Mouse (Mus musculus) small intestine, adult 2 months (tissue): Measurements from ENCODE around the gene Nmt1. TPM values are rescaled to one million over a fixed set of nuclear protein-coding genes. Genes with fewer than 3 reads are reported as not detected.

ENCODE experiments used
- H3K27ac ChIP-seq: fragments of 200-500 bp; 2 replicates; pipeline ENCODE4 v1.5.1; 2012; ENCODE audit warnings: low read depth, low read length, control low read depth, inconsistent platforms; ENCODE audit not compliant: insufficient read depth
- H3K27me3 ChIP-seq: fragments of 200-500 bp; 2 replicates; pipeline ENCODE4 v1.6.1; 2012; ENCODE audit warnings: mild to moderate bottlenecking, moderate library complexity, low read length, inconsistent platforms; ENCODE audit not compliant: control insufficient read depth, insufficient read depth
- H3K36me3 ChIP-seq: fragments of 200-500 bp; 2 replicates; pipeline ENCODE4 v1.6.1; 2012; ENCODE audit warnings: mild to moderate bottlenecking, low read length, control low read depth, inconsistent platforms; ENCODE audit not compliant: control insufficient read depth, insufficient read depth
- H3K4me1 ChIP-seq: fragments of 200-500 bp; 2 replicates; pipeline ENCODE4 v1.6.1; 2012; ENCODE audit warnings: low read length, inconsistent platforms, mixed read lengths; ENCODE audit not compliant: control insufficient read depth, insufficient read depth, insufficient read length
- H3K4me3 ChIP-seq: fragments of 200-500 bp; 2 replicates; pipeline ENCODE4 v1.5.1; 2012; ENCODE audit warnings: low read depth, mild to moderate bottlenecking, control low read depth, inconsistent platforms, low read length, moderate library complexity
- CTCF ChIP-seq: fragments of 200-500 bp; IDR thresholded peaks from 2 replicates; pipeline ENCODE4 v1.5.1; 2012; ENCODE audit warnings: low read depth, mild to moderate bottlenecking, control low read depth, inconsistent platforms, low read length, moderate library complexity, mixed read lengths; ENCODE audit not compliant: insufficient replicate concordance, insufficient read length; ENCODE audit errors: extremely low read depth
- POLR2A ChIP-seq: fragments of 200-500 bp; IDR thresholded peaks from 2 replicates; pipeline ENCODE4 v1.6.1; 2012; ENCODE audit warnings: low read depth, mild to moderate bottlenecking, control low read depth, inconsistent platforms, low read length, moderate library complexity
- WGBS: fragments of 180-500 bp; shearing (Covaris S2); methylation state at CpG from one replicate; pipeline ENCODE4 v1.1.7; 2018; 5-methylcytosine and 5-hydroxymethylcytosine counted together
- polyA plus RNA-seq: library from polyadenylated mRNA; depleted of rRNA; stranded (reverse); fragments of >200 nt; gene quantifications from 2 replicates; pipeline ENCODE4 v1.2.3, GENCODE M21; 2012

The Nmt1 gene
- polyA plus RNA-seq, 1 experiment = 34.1 TPM

DNA sequence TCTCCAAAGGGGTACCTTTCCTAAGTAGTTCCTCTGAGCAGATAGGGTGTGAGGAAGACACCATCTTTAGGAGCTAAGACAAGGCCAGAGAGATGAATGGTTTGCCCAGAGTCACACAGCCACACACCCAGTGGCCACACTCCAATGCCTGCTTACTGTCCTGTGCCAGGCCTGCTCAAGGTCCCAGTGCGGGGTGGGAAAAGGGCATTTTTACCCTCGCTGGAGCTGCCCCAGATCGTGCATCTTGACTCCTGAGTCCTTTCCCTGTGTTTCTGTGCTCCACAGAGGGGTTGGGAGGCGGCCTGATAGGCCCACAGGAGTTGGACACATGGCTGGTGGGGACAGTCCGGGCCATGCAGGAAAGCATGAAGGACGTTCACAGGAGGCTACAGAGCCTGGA, 77.8 kb downstream of the Nmt1 start:
- Histone ChIP-seq H3K4me1 (peaks cover 20% of the 10 kb centered on the region), H3K27ac (peak overlapping the region; percentile 98), H3K27me3 (no peaks in the 10 kb centered on the region), H3K4me3 (peak overlapping the region; percentile 63), H3K36me3 (peaks cover 25% of the 10 kb centered on the region)
- TF ChIP-seq CTCF (no peak), POLR2A (no peak)
- 77% methylated on average over 6 of the region's 6 CpGs for WGBS

DNA sequence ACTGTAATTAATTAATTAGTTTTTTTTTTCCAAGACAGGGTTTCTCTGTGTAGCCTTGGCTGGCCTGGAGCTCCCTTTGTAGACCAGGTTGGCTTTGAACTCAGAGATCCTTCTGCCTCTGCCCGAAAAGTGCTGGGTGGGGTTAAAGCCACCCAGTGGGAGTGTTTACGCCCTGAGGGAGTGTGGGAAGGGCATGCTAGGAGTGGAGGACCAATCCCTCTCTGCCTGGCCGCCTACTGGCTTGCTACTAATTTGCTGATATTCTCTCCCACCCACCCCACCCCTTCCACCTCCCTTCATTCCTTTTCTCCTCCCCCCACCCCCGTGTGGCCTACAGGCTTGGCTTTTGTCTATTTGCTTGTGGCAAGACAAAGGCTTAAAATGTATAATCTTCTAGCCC, 78.4 kb downstream of the Nmt1 start:
- H3K36me3 ChIP-seq = peaks cover 27% of the 10 kb centered on the region

DNA sequence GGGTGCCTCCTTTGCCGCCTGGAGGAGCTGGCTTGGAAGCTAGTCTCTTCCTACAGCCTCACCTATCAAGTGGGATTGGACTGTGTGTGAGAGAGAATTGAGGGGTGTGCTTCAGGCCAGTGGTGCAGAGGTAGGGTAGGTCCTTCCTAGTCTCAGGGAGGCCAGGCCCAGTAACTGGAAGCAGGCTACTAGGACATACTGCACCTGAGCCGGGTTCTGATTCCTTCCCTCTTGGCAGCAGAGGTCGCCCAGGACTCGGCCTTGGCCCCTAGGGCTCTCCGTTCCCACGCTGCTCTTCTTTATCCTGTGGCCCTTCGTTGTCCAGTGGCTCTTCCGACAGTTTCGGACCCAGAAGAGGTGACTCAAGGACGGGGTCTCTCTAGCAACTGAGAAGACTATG, 83.3 kb downstream of the Nmt1 start:
- Histone ChIP-seq H3K27ac (peak overlapping the region; percentile 39; the same call in 1 of the 2 replicates), H3K36me3 (peaks cover 17% of the 10 kb centered on the region), H3K4me1 (peaks cover 21% of the 10 kb centered on the region), H3K4me3 (peak overlapping the region; percentile 57), H3K27me3 (no peaks in the 10 kb centered on the region)
- 57% methylated on average over 10 of the region's 10 CpGs for WGBS
- TF ChIP-seq POLR2A (no peak), CTCF (no peak)

More for the DNA sequence above, 78.4 kb downstream of the Nmt1 start:
- Histone ChIP-seq H3K4me1 (peaks cover 19% of the 10 kb centered on the region), H3K4me3 (no peak overlapping the region), H3K27me3 (no peaks in the 10 kb centered on the region), H3K27ac (no peak overlapping the region)
- TF ChIP-seq CTCF (no peak), POLR2A (no peak)
- 61% methylated on average over 4 of the region's 4 CpGs for WGBS

DNA sequence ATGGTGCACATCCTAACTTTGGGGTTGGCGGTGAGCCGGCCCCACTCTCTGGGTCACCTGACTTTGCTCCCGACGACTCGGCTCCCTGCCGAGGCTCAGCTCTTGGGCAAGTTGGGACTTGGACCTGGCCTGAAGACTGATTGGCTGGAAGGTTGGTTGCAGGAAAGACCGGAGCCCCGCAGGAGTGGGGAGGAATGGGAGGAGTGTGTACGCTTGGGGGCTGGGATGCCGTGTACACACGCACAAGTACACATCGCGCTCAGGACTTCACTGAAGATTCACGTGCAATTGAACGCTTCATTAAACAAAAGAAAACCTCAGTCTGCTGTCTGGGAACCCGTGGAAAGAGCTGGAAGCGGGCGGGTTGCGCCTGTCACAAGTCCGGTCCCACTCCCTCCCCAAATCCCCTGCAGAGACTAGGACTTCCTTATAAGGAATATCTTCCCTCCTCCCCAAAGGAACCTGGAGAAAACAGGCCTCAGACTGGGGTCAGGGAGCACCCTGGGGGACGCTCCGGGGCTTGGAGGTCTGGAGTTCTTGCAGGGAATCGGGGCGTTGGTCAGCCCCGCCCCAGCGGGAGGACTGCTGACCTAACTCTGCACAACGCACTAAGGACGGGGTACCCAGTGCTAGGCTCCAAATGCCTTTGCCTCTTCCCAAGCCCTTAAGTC, 84.0 kb downstream of the Nmt1 start:
- 5% methylated on average over 28 of the region's 28 CpGs for WGBS
- peaks cover 17% of the 10 kb centered on the region for H3K4me1 ChIP-seq
- peaks cover 9% of the 10 kb centered on the region for H3K36me3 ChIP-seq
- TF ChIP-seq POLR2A (no peak), CTCF (peak; percentile 3; the same call in 1 of the 2 replicates)
- H3K4me3 ChIP-seq = peak overlapping the region; percentile 57
- H3K27ac ChIP-seq = peak overlapping the region; percentile 39; the same call in 1 of the 2 replicates
- H3K27me3 ChIP-seq = no peaks in the 10 kb centered on the region

DNA sequence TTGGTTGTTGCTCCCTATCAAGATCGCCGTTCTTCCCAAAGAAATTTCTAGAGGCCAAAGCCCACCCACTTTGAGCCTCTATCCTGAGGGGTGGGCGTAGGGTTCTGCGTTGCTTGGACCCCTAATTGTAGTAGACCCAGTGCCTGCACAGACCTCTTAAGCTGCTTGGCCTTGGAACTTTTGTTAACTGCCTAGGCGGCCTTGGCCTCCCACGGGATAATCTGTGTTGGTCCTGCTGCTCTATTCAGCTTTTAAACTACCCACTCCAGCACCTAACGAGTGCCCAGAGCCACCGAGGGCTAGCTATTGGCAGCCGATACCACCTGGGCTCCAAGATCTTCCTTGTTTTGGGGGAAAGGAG, 84.5 kb downstream of the Nmt1 start:
- Histone ChIP-seq H3K4me3 (peak overlapping the region; percentile 57), H3K27me3 (no peaks in the 10 kb centered on the region), H3K36me3 (peaks cover 8% of the 10 kb centered on the region), H3K27ac (no peak overlapping the region), H3K4me1 (peaks cover 17% of the 10 kb centered on the region)
- 37% methylated on average over 9 of the region's 9 CpGs for WGBS
- TF ChIP-seq POLR2A (no peak), CTCF (no peak)

DNA sequence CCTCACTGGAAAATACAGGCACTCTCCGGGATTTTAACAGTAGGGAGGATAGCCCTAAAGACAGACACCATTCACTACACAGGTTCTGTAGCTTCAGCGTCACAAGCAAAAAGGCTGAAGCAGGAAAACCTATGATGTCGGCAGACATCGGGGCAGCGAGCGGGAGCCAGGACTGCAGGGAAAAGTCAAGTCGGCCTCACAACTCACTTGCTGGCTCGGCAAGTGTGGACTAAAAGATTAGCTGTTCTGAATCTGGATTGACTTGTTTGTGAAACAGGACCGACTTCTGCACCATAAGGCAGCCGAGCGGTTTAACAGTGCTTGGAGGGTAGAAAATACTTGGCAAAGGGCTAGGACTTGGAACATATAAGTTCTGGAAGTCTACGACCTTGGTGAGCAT, 85.0 kb downstream of the Nmt1 start:
- Histone ChIP-seq H3K27ac (no peak overlapping the region), H3K27me3 (no peaks in the 10 kb centered on the region), H3K4me3 (no peak overlapping the region), H3K4me1 (peaks cover 17% of the 10 kb centered on the region), H3K36me3 (peaks cover 8% of the 10 kb centered on the region)
- WGBS = 77% methylated on average over 12 of the region's 12 CpGs
- no peak for TF ChIP-seq CTCF
- no peak for TF ChIP-seq POLR2A

DNA sequence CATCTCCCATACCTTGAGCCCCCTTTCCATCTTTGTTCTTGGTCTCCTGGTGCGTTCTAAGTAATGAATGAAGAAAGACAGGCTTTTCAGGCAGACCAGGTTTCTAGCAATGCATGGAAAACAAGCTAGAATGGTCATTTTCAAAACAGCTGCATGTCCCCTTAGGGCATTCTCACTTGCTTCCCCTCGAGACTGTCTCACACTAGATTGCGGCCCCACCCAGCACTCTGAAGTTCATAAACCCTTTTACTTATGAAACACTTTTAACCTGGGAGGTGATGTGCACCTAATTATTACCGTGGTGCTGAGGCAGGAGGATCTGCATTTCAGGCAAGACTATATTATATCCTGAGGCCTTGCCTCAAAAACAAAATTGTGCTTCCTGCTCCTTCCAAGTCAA, 85.8 kb downstream of the Nmt1 start:
- TF ChIP-seq POLR2A = no peak
- TF ChIP-seq CTCF = no peak
- no peak overlapping the region for H3K27ac ChIP-seq
- no peaks in the 10 kb centered on the region for H3K27me3 ChIP-seq
- H3K4me3 ChIP-seq = no peak overlapping the region
- H3K36me3 ChIP-seq = peaks cover 5% of the 10 kb centered on the region
- WGBS = 74% methylated on average over 4 of the region's 4 CpGs
- H3K4me1 ChIP-seq = peaks cover 17% of the 10 kb centered on the region
